Mouse (Mus musculus) spleen, adult 2 months (tissue): ENCODE data around the gene Sfr1. TPM values are rescaled to one million over a fixed set of nuclear protein-coding genes. Genes with fewer than 3 reads are reported as not detected.

Experiments used
- DNase-seq, 2 experiments: peaks; one replicate each; pipeline versions ENCODE4 v3.0.0 to v3.0.0-alpha.2; 2012 to 2021; ENCODE audit warnings: low spot score in 2 of 2, low read depth in 1 of 2
- H3K27ac ChIP-seq: fragments of 200-500 bp; 2 replicates; pipeline ENCODE4 v1.5.1; 2012; ENCODE audit warnings: low read length, inconsistent platforms; ENCODE audit not compliant: insufficient read depth
- H3K27me3 ChIP-seq: fragments of 200-500 bp; 2 replicates; pipeline ENCODE4 v1.6.1; 2012; ENCODE audit warnings: mild to moderate bottlenecking, moderate library complexity, low read length, inconsistent platforms; ENCODE audit not compliant: control insufficient read depth, insufficient read depth
- H3K36me3 ChIP-seq: fragments of 200-500 bp; 2 replicates; pipeline ENCODE4 v1.6.1; 2012; ENCODE audit warnings: mild to moderate bottlenecking, low read length, inconsistent platforms; ENCODE audit not compliant: control insufficient read depth, insufficient read depth
- H3K4me1 ChIP-seq: fragments of 200-500 bp; 2 replicates; pipeline ENCODE4 v1.6.1; 2011; ENCODE audit warnings: inconsistent platforms; ENCODE audit not compliant: control insufficient read depth, insufficient read depth, insufficient read length
- H3K4me3 ChIP-seq: fragments of 200-500 bp; 2 replicates; pipeline ENCODE4 v1.5.1; 2011; ENCODE audit warnings: mild to moderate bottlenecking, inconsistent platforms; ENCODE audit not compliant: insufficient read depth, insufficient read length; ENCODE audit errors: extremely low read depth
- CTCF ChIP-seq: fragments of 200-500 bp; IDR thresholded peaks from 2 replicates; pipeline ENCODE4 v1.5.1; 2011; ENCODE audit warnings: mild to moderate bottlenecking, inconsistent platforms; ENCODE audit not compliant: insufficient read depth, insufficient read length, insufficient replicate concordance; ENCODE audit errors: extremely low read depth
- POLR2A ChIP-seq: fragments of 200-500 bp; IDR thresholded peaks from 2 replicates; pipeline ENCODE4 v1.6.1; 2011; ENCODE audit warnings: low read depth, low read length, inconsistent platforms
- WGBS: fragments of 180-500 bp; shearing (Covaris S2); methylation state at CpG from one replicate; pipeline ENCODE4 v1.1.7; 2018; 5-methylcytosine and 5-hydroxymethylcytosine counted together
- polyA plus RNA-seq: library from polyadenylated mRNA; depleted of rRNA; stranded (reverse); fragments of >200 nt; gene quantifications from 2 replicates; pipeline ENCODE4 v1.2.3, GENCODE M21; 2012

Sfr1 gene
- polyA plus RNA-seq, 1 experiment: 16.4 TPM

- Histone ChIP-seq H3K36me3 (no peaks in the 10 kb centered on the region), H3K4me3 (no peak overlapping the region), H3K27ac (no peak overlapping the region), H3K4me1 (no peaks in the 10 kb centered on the region), H3K27me3 (no peaks in the 10 kb centered on the region)
- 76% methylated on average over 2 of the region's 2 CpGs for WGBS
- TF ChIP-seq POLR2A (no peak), CTCF (no peak)
- DNase-seq: no peak
Measured at GRCm38 (mm10) chr19:47748950-47749349, 17.5 kb downstream of the Sfr1 start.

GRCm38 (mm10) chr19:47750391-47750790 lies 18.9 kb downstream of the Sfr1 start:
- no peak overlapping the region for H3K27ac ChIP-seq
- H3K4me3 ChIP-seq: no peak overlapping the region
- WGBS: 91% methylated on average over 5 of the region's 5 CpGs
- TF ChIP-seq CTCF (no peak), POLR2A (no peak)
- no peaks in the 10 kb centered on the region for H3K4me1 ChIP-seq
- no peaks in the 10 kb centered on the region for H3K36me3 ChIP-seq
- no peak for DNase-seq
- H3K27me3 ChIP-seq: no peaks in the 10 kb centered on the region

- 91% methylated on average over 9 of the region's 9 CpGs for WGBS
- no peak for TF ChIP-seq POLR2A
- no peak for TF ChIP-seq CTCF
- DNase-seq: no peak
- Histone ChIP-seq H3K4me1 (no peaks in the 10 kb centered on the region), H3K36me3 (no peaks in the 10 kb centered on the region), H3K27ac (no peak overlapping the region), H3K27me3 (no peaks in the 10 kb centered on the region), H3K4me3 (no peak overlapping the region)
Measured at GRCm38 (mm10) chr19:47752456-47752855, 21.0 kb downstream of the Sfr1 start.

GRCm38 (mm10) chr19:47753921-47754320 lies 22.4 kb downstream of the Sfr1 start:
- DNase-seq: no peak
- no peaks in the 10 kb centered on the region for H3K36me3 ChIP-seq
- H3K27me3 ChIP-seq: no peaks in the 10 kb centered on the region
- no peaks in the 10 kb centered on the region for H3K4me1 ChIP-seq
- no peak for TF ChIP-seq CTCF
- no peak for TF ChIP-seq POLR2A
- 86% methylated on average over 4 of the region's 4 CpGs for WGBS
- H3K27ac ChIP-seq: no peak overlapping the region
- no peak overlapping the region for H3K4me3 ChIP-seq

- Histone ChIP-seq H3K4me1 (no peaks in the 10 kb centered on the region), H3K27ac (no peak overlapping the region), H3K4me3 (no peak overlapping the region), H3K27me3 (no peaks in the 10 kb centered on the region), H3K36me3 (no peaks in the 10 kb centered on the region)
- no peak for DNase-seq
- TF ChIP-seq POLR2A (no peak), CTCF (no peak)
- WGBS: 37% methylated on average over 9 of the region's 9 CpGs
Measured at GRCm38 (mm10) chr19:47754931-47755330, 23.4 kb downstream of the Sfr1 start.

GRCm38 (mm10) chr19:47755625-47756024 lies 24.1 kb downstream of the Sfr1 start:
- 73% methylated on average over 19 of the region's 19 CpGs for whole genome bisulfite sequencing

GRCm38 (mm10) chr19:47777847-47778246 lies 46.4 kb downstream of the Sfr1 start:
- Histone ChIP-seq H3K4me1 (no peaks in the 10 kb centered on the region), H3K27ac (no peak overlapping the region), H3K4me3 (no peak overlapping the region), H3K27me3 (no peaks in the 10 kb centered on the region), H3K36me3 (no peaks in the 10 kb centered on the region)
- WGBS: 90% methylated on average over 6 of the region's 6 CpGs
- DNase-seq: no peak
- TF ChIP-seq POLR2A (no peak), CTCF (no peak)

More at GRCm38 (mm10) chr19:47755625-47756024, 24.1 kb downstream of the Sfr1 start:
- no peaks in the 10 kb centered on the region for H3K27me3 ChIP-seq
- H3K36me3 ChIP-seq: no peaks in the 10 kb centered on the region
- TF ChIP-seq POLR2A (no peak), CTCF (no peak)
- H3K4me1 ChIP-seq: no peaks in the 10 kb centered on the region
- DNase-seq: no peak
- no peak overlapping the region for H3K27ac ChIP-seq
- peak overlapping the region; percentile 42 for H3K4me3 ChIP-seq
